Mouse (Mus musculus): ENCODE results near the gene Mad1l1.

Mad1l1 gene

DNA sequence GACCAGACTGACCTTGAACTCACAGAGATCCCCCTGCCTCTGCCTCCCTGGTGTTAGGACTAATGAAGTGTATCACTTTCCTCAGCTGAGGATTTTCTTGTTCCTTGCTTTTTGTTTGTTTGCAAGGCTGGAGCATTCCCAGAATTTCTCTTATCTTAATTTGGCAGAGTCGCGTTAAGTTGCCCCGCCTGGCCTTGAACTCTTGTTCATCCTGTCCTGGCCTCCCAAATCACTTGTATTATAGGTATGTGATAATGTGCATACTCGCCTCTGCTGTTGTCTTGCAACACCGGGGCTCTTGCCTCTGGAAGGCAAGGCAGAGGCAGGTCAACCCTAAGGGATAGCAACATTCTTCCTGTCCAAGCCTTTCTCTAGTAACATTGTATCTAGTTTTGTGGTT lies 2.7 kb upstream of the Mad1l1 start:
- no peak for DNase-seq

DNA sequence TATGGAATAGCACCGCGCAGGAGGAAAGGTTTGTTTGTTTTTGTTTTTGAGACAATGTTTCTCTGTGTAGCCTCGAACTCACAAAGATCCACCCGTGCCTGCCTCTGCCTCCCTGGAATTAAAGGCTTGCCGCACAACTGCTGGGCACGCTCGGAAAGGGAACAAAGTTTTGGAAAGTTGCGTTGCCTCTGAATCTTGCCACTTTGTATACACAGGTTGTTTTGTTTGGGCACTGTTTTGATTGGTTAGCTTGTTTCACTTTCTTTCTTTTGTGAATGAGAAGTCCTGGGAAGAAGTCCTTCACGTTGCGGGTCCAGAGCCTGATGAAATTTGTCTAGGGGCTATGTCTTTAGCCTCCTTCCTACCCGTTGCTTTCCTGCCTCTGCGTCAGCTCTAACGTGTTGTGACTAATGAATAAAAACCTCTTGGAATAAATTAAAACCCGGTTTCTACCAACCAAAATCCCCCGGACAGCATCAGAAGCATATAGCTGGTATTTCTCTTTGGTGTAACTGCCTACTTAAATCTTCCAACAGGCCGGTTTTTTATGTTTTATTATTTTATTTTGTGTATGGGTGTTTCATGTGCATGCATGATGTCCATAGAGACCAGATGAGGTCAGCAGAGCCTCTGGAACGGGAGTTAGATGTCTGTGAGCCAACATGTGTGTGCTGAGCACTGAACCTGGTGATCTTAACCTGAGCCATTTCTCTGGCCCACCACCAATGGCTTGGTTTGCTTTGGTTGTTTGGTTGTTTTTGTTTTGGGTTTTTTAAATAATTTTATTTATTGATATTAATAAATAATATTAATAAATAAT lies 614 bp upstream of the Mad1l1 start:
- DNase-seq, result no peak

DNA sequence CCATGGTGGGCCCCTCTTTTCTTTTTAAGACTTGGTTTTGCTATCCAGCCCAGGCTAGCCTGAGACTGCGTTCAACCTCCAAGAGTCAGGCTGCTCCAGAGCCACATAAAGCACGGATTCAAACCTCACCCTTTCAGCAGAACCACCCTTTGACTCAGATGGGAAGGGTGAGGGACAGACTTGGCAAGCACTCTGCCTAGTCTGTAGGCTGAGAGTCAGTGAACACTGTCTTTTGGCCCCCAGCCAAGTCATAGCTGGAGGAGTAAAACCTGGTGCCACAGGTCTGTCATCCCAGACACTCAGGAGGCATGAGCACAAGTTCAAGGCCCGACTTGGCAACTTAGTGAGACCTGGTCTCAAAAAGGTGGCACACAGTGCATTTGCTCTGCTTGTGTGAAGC lies 4.6 kb downstream of the Mad1l1 start:
- DNase-seq, result no peak

DNA sequence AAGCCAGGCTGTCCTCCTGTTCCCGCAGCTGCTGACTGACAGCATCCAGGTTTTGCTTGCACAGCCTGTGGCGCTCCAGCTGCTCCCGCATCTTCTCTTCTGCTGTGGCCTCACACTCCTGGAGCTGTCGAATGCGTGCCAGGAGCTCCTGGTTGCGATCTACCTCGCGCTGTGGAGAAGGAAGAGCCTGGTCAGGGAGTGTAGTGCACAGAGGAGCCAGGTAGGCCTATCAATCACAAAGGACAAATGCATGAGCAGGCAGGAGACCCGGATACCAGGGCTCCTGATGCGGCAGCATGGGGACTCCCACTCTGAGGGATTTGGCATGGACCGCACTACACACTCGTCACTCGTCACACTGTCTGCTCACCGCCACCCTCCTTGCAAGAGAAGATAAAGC lies 13.8 kb downstream of the Mad1l1 start:
- no peak for DNase-seq

DNA sequence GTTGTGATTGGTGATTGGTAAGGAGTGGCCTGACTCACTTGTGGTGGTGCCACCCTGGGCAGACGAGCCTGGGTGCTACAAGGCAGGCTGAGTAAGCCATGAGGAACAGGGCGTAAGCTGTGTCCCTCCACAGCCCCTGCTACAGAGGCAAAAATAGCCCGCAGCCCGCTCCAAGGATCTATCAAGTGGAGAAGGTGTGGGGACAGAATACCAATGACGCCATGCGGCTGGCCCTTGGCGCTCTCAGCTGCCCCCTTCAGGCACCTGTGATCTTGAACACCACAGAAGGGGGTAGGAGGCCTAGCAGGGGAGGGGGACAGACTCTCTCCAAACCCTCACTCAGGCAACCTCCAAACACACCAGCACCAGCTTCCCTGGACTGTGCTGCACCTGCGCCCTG lies 15.3 kb downstream of the Mad1l1 start:
- DNase-seq, result no peak

DNA sequence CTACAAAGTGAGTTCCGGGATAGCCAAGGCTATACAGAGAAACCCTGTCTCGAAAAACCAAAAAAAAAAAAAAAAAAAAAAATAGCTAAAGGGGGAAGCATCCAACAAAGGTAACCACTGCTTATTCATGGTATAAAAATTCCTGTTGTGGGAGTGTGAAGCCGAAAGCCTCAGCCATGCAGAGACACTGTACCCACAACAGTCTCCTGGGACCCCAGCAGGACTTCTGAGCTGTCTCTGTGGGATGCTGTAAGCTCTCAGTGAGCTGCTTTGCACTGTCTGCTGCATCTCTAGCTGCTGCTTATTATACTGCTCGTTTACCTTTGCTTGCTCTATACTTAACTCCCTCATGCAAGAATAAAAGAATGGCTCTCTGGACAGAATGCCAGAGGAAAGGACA lies 23.1 kb downstream of the Mad1l1 start:
- DNase-seq, result no peak

DNA sequence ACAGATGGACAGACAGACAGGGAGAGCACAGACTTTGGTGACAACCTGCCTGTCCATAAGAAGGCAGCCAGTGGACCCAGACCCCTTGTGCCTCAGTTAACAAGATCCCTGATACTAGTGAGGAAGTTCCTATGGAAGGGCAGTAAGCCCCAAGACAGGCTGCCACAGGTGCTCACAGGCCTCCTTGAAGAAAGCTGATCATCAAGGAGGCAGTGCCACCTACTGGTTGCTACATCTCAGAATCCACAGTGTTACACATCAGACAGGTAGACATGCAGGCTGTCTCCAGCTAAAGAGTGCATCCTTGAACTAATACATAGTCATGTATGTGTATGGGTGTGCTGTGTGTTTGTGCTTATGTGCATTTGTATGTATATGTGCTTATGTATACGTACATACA lies 29.2 kb downstream of the Mad1l1 start:
- peak; percentile 13 to 54 for DNase-seq

DNA sequence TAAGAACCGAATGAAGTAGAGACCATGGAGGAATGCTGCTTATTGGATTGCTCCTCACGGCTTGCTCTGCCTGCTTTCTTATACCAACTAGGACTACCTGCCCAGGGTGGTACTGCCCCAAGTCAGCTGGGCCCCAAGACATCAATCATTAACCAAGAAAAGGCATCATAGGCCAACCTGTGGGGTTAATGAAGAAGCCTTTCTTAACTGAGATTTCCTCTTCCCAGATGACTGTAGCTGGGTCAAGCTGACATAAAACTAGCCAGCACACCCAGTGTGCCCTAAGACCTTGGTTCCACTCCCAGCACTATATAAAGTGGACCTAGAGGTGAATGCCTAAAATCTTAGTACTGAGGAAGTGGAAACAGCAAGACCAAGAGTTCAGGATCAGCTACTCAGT lies 32.2 kb downstream of the Mad1l1 start:
- no peak for DNase-seq

DNA sequence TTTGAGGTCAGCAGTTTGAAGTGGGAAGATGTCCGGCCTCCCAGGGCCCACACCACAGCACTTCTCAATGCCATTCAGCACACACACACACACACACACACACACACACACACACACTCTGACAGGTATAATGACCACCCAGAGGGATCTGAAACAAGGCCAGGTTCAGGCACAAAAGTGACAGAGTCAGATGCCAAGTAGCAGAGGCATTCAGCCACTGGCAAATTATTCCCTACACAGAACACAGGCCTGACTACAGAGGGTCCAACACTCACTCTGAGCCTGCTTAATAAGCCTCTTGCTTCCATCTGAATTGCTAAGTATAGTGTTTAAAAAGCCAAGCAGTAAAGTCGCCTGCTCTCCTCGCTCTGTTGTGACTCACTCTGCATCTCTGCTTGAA lies 33.1 kb downstream of the Mad1l1 start:
- DNase-seq, result no peak

DNA sequence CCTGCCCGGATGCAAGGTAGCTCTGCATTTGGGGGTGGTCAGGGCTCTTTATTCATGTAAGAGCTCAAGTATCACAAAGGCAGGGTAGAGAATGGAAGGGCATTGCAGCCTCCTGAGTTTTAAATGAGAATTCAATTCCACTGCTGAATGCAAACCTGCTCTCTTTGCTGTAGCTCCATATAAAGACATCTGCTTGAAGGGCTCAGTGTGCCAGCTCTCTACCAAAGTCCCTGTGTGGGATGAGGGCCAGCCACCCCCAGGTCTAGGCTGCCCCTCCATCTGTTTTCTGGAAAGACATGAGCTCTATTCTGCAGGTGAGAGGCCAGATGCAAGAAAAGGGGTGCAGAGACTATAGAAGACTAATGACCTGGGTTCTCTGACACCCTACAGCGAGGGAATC lies 36.6 kb downstream of the Mad1l1 start:
- DNase-seq, result no peak

DNA sequence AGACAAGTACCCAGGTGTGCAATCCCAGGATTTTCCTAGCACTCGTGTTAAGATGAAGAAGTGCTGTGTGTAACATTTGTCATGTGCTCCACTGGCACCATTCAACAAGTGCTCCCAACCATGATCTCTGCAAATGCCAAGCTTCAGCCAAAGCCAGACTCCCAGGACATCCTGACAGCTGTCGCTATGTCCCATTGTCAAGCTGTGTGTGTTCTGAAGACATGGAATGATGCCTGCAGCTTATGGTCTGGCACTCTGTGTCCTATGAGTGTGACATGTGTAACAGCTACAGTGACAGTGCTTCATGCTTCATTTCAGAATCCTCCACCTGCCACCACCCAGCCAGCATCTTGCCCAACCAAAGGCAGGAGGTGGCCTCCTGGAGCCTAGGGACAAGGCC lies 37.3 kb downstream of the Mad1l1 start:
- DNase-seq, result no peak

DNA sequence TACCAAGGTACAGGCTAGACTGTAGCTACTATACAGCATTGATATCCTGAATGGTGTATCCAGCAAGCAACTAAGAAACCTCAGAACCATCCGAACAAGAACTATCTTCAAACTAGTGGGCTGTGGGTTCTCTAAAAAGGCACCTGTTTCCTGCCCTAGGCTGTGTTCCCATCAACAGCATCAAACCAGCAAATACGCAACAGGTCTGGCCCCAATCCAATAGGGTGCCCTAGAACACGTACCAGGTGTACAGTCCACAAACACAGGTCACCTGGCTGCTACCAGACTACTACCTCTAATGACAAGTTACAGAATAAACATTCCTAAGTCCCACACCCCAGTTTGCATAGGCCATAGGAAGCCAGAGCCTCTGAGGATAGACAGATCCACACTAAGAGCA lies 38.5 kb downstream of the Mad1l1 start:
- no peak for DNase-seq

DNA sequence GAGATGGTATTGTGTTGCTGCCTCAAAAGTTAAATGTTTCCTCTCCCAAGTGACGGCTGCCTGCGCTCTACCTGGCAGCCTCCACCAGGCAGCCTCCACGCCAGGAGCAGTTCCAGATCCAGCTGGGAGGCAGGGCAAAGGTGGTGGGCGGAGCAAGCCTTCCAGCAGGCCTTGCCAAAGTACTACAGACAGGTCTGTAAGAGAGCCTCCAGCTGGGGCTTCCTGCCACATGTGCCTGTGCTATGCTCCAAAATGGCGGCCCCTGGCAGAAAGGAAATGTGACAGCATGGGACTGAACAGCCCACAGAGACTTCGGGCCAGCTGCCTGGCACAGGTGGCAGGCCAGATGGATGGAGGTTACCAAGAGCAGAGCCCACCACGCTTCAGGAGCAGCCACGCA lies 39.0 kb downstream of the Mad1l1 start:
- DNase-seq, result no peak

DNA sequence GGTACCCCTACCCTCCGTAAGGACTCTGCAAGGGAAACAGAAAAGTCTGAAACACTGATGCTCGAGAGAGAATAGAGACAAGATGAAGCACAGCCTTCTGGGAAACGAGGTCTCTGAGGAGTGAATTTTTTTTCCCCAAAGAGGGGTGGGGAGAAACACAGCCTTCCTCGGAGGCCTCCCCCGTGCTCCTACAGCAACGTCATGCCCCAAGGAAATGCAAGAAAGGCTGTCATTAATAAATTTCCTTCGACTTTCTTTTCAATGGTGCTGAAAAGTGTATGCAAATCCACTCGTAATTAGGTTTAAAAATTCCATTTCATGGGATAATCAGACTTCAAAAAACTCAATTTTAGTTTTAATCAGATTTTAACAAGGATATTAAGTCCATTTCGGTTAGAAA lies 41.1 kb downstream of the Mad1l1 start:
- DNase-seq, result no peak

DNA sequence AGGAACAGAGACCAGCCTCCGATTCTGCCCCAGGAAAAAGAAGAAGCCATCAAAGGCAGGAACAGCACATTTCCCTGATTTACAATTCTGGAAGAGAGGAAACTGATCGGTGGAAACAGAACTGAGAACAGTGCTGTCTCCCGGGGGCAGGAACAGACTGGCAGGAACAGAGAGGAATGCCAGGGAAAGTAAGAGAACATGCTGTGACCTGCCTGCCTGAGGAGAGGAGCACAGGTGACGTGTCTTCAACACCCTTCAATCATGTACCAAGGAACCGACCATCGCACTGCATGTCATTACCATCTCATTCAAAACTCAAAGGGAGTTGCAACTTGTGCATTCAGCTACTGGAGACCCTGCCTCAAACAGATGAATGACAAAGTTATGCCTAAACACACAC lies 44.6 kb downstream of the Mad1l1 start:
- no peak for DNase-seq

DNA sequence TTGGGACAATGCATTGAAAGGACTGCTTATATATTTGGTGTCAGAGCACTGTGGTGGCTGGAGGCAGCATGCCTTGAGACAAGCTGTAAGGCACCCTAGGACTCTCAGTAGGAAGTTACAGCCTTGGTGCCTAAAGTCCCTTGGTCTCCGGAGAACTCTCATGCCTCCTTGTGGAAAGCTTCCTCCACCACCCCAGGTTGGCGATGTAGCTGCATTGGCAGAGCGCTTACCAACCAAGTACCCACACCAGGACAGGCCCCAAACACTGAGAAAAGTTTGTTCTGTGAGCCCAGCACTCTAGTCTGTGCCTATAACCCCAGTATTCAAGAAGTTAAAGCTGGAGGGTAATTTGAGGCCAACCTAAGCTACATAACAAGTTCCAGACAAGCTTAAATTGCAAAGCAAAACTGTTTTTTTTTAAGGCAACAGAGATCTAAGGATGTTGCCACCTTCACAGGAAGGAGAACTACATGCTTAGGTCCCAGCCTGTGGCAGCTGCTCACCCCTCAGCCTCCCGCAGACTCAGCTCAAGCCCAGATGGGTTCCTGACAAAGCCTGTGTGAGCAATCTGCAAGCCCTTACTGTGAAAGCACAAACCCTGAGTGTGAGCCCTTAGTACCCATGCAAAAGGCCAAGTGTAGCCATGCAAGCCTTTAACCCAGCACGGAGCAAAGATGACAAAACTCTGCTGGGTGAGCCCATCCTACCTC lies 50.2 kb downstream of the Mad1l1 start:
- DNase-seq, result no peak

DNA sequence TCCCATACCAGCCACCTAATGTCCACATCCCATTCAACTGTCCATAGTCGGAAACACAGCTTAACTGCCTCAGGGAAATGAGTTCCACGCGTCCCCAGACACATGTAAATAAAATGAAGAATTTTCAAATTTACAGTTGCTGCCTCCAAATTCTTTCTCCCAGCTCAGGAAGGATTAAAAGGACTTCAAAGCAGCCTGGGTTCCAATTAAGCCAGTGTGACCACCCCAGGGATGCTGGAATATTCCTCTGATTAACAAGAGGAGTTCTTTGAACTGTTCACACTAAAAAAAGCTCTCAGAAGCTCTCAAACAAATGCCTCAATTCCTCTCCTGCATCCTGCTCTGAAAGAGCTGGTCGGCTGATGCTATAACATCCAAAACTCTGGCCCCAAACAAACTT lies 53.0 kb downstream of the Mad1l1 start:
- no peak for DNase-seq

DNA sequence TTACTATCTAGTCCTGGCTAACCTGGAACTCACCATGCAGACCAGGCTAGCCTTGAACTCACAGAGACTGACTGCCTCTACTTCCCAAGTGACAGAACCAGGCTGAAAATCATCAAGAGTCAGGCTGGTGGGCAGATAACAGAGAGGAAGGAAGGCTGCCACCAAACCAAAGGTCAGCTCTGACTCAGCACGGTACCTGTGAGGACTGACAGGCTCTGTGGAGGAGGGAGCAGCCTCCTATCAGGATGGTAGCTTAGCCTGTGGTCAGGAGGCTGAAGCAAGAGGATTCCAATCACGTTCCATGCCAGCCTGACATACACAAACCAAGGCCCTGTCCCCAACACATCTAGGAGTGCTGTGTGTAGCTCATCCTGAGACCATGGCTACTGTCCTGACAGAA lies 54.3 kb downstream of the Mad1l1 start:
- no peak for DNase-seq

DNA sequence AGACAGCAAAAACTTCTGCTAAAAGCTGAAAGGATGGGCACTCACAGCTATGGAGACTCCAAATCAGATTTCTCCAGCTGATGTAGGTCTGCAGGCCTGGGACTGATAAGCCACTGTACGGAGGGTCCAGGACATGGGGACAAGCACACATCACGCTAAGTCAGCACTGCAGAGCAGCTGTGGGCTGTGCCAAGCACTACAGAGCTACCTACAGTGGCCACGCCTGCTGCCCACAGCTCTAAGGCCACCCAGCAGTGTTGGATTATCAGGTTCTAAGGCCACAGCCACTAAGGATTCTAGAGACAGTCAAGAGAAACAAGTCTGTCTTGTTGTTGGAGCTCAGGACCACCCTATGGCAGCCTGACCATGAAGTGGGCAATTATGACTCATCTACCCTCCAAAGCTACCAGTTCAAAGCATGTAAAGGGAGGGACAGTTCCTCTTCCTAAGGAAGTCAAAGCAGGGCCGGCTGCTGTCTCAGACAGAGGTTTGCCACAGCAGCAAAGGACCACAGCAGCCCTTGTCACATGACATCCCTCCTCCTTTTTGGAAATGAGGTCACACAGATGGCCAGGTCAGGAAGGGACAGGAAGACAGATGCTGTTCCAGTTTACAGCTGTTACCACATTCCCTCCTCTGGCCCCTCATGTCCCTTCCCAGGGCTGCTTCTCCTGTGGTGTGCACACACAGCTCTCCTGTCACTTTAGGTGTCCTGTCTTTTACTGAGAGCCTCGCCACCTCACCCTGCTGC lies 56.4 kb downstream of the Mad1l1 start:
- no peak for DNase-seq

DNA sequence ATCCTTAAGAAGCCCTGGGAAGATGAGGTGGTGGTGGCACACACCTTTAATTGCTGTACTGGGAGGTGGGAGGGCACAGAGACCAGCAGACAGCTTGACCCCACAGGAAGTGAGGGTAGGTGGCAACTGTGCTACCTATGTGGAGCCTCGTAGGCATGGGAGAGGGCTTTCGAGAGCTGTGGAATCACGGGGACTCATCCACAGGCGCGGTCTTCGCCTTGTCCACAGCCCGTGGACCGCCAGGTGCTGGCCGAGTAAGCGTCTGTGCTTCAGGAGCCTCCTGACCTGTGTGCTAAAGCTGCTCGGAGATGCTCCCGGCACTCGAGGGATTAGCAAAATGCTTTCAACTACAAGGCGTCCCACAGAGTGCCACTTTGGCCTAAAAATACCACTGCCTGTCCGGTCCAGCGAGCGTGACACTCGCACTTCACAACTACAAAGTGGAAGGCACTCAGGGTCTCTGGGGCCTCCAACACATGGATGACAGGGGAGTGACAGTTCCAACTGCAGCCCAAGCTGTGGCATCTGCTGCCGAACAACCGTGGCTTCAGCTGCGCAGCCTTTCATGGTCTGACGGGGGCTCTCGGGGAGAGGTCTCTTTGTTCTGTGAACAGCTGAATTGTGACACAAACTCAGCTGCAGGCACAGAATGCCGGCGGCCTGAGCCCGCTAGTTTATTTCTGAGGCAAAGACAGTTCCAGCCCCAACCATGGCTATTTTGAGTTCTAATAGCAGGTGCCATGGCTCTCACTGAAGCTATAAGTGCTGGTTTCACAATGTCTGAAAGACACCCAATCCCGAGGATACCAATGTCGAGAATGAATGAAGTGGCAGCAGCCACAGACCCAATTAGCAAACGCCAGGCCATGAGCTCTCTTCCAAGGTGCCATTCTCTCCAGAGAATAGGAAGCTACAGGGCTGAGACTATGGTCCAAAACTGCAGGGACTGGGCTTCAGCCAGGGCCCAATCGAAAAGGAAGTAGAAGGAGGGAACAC lies 57.3 kb downstream of the Mad1l1 start:
- peak in 1 of 2 experiments; percentile 6 for DNase-seq

DNA sequence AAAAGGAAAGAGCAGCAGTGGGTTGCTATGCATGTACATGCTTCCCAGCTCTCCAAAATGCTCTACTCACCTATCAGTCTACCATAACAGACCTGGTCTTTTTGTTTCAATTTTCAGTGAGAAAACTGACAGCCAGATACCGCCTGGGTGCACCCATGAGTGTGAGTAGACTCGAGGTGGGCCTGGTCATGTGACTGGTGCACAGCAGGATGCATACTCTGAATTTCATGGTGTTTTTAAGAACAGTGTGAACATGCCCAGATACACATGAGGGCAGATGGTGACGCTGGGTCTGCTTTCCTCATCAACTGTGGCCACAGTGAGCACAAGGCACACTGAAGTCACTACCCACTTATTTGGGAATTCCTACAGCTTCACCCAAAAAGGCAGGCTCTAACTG lies 59.0 kb downstream of the Mad1l1 start:
- no peak for DNase-seq

DNA sequence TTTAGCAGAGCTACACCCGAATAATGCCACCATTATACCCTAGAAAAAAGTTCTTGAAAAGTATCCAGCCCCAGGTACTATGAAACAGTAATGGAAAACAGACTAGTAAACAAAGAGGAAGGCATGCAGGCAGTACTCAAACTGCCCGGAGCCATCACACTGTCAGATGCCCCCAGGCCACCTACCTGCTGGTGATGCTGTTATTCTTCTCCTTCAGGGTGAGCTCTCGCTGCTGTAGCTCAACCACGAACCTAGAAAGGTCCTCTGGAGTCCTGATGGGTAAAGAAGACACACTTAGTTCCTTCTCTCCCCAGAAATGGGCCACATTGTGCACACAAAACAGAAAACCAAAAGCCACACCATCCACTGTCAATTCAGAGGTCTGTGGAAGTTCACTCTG lies 60.0 kb downstream of the Mad1l1 start:
- no peak for DNase-seq

DNA sequence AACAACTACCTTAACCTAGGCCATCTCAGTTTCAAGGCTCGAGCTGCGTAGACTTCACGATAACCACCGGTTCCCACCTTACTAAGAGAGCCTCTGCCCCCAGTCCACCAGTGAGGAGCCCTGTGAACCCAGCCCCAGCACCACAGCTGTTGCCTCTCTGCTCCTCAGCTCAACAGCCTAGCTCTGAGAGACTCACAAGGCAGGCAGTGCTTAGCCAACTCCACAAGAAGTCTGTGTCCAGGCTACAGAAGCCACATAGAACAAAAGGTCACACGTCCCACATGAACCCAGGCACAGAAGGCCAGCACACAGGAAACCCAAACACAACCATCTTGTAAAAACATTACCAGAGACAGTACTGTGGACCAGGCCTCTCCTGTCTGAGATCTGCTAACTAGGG lies 62.7 kb downstream of the Mad1l1 start:
- DNase-seq, result no peak
